Mouse (Mus musculus) lung, embryonic 14.5 days (tissue): ENCODE data around the gene Tmem229b. TPM values are rescaled to one million over a fixed set of nuclear protein-coding genes. Genes with fewer than 3 reads are reported as not detected.

ENCODE experiments used
- ATAC-seq: fragments of 200-750 bp; cut with Nextera tagmentation; 2 replicates; pipeline ENCODE4 v1.8.0; 2017; ENCODE audit warnings: mild to moderate bottlenecking, moderate TSS enrichment, moderate library complexity; ENCODE audit not compliant: insufficient read depth
- DNase-seq: peaks from one replicate; pipeline ENCODE4 v3.0.0-alpha.2; 2015
- H3K27ac ChIP-seq: fragments of 300-500 bp; sonication (generic); 2 replicates; pipeline ENCODE4 v1.5.1; 2014; ENCODE audit warnings: low read depth, mild to moderate bottlenecking, moderate library complexity
- H3K27me3 ChIP-seq: fragments of 300-500 bp; sonication (generic); 2 replicates; pipeline ENCODE4 v1.6.1; 2014; ENCODE audit warnings: low read length, control low read depth; ENCODE audit not compliant: insufficient read depth
- H3K36me3 ChIP-seq: fragments of 300-500 bp; sonication (generic); 2 replicates; pipeline ENCODE4 v1.6.1; 2014; ENCODE audit warnings: control low read depth; ENCODE audit not compliant: insufficient read depth
- H3K4me1 ChIP-seq: fragments of 300-500 bp; sonication (generic); 2 replicates; pipeline ENCODE4 v1.6.1; 2014; ENCODE audit warnings: antibody characterized with exemption, control low read depth; ENCODE audit not compliant: insufficient read depth
- H3K4me2 ChIP-seq: fragments of 300-500 bp; sonication (generic); 2 replicates; pipeline ENCODE4 v1.6.1; 2014; ENCODE audit warnings: mild to moderate bottlenecking
- H3K4me3 ChIP-seq: fragments of 300-500 bp; sonication (generic); 2 replicates; pipeline ENCODE4 v1.5.1; 2014; ENCODE audit warnings: low read depth, low read length
- H3K9ac ChIP-seq: fragments of 300-500 bp; sonication (generic); 2 replicates; pipeline ENCODE4 v1.6.1; 2014
- H3K9me3 ChIP-seq: fragments of 300-500 bp; sonication (generic); 2 replicates; pipeline ENCODE4 v1.6.1; 2016; ENCODE audit warnings: low read depth, low read length, control low read depth
- CTCF ChIP-seq: IDR thresholded peaks from 2 replicates; pipeline ENCODE4 v1.5.1; 2016; ENCODE audit warnings: antibody characterized with exemption, low read depth
- WGBS: fragments of 180-500 bp; shearing (Covaris S2); extraction: QIAGEN DNeasy Blood & Tissue Kit; methylation state at CpG from one replicate; pipeline ENCODE4 v1.1.7; 2014; 5-methylcytosine and 5-hydroxymethylcytosine counted together
- polyA plus RNA-seq: library from polyadenylated mRNA; unstranded; fragments of >200 nt; fragmentation: Nextera tagmentation; extraction: Ambion mirVana; gene quantifications from 2 replicates; pipeline ENCODE4 v1.2.1, GENCODE M21; 2014

The Tmem229b gene
- polyA plus RNA-seq, result 5.6 and 5.7 TPM in 2 replicates

DNA sequence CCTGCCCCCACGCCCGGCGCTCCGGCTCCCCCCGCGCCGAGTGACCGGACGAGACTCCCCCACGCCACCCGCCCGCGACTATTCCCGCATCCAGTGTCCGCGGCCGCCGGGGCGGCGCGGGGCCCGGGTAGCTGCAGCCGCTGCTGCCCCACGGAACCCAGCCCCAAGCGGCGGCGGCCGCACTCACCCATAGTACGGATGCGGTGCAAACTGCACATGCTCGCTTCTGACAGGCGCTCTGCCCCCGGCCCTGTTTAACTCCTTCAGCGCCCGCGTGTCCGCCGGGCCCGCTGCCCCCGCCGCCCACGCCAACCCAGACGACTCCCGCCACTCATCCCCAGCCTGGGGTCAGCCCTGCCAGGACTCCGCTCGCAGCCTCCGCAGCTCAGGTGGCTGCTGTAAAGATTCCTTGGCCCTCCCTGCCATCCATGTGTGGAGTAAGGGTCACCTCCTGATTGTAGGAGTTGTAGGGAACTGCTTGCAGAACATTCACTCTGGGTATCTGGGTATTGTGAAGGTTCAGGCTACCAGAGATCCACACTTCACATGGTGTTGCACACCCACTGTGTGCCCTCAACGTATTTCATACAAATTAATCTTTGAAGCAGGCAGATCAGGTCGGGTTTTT, at the start of gene Tmem229b:
Gene Tmem229b, minus strand, starts transcription at position 502 of the 628 bp plus-strand sequence.
- no peak for TF ChIP-seq CTCF
- DNase-seq, result peak; percentile 73
- no peaks in the 10 kb centered on the region for H3K4me1 ChIP-seq
- WGBS, result 2% methylated on average over 46 of the region's 49 CpGs
- ATAC-seq, result peak; percentile 88
- no peaks in the 10 kb centered on the region for H3K9me3 ChIP-seq
- H3K27me3 ChIP-seq, result 0 out of 2 replicates have a peak, but pooled peaks cover 4% of the 10 kb centered on the region
- peak within 1 kb of the TSS; percentile 93 for H3K4me3 ChIP-seq
- H3K9ac ChIP-seq, result peak within 1 kb of the TSS; percentile 70
- H3K27ac ChIP-seq, result no peak within 1 kb of the TSS
- H3K4me2 ChIP-seq, result peak within 1 kb of the TSS; percentile 90
- no peaks in the 10 kb centered on the region for H3K36me3 ChIP-seq

DNA sequence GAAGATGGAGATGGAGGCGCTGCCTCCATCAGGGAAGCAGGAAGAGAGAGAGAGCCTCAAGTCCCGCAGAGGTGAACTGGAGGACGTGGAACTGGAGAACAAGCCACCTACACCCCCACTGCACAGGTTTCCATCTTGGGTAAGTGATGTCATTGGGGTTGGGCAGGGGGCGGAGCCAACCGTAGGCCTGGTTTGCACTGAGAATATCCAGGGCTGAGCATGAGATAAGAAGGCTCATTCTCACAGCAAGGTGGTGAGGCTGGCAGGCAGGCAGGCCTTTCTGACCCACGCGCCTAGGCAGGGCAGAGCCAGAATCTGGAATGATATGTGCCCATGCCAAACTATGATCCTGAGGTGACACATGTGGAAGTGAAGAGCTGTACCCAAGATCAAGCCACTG, 47.8 kb upstream of the Tmem229b start:
- no peak for TF ChIP-seq CTCF
- Histone ChIP-seq H3K4me2 (no peak overlapping the region), H3K27ac (no peak overlapping the region), H3K9me3 (no peaks in the 10 kb centered on the region), H3K9ac (no peak overlapping the region), H3K27me3 (no peaks in the 10 kb centered on the region), H3K4me1 (no peaks in the 10 kb centered on the region), H3K36me3 (peaks cover 22% of the 10 kb centered on the region; the same call in 1 of the 2 replicates), H3K4me3 (no peak overlapping the region)
- WGBS, result 76% methylated on average over 7 of the region's 7 CpGs
- ATAC-seq, result no peak
- no peak for DNase-seq

DNA sequence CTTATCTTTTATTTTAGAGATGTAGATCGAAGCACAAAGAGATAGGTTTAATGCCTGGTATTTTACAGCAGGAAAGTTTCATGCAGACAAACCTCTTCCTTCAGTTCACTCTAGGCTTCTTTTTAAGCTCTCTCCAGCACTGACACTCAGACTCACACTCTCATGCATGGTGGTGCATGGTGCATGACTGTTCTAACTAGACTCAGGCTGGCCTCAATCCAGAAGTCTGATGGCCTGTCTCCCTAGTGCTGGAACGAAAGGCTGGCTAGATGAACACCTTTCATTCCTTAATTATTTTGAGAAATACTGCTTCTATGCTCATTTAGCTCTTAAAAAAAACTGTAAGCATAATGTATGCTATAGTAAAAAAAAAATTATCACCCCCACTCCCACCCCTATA, 44.6 kb upstream of the Tmem229b start:
- Histone ChIP-seq H3K4me3 (no peak overlapping the region), H3K9ac (no peak overlapping the region), H3K4me1 (no peaks in the 10 kb centered on the region), H3K27ac (no peak overlapping the region), H3K36me3 (peaks cover 29% of the 10 kb centered on the region; the same call in 1 of the 2 replicates), H3K9me3 (no peaks in the 10 kb centered on the region), H3K27me3 (no peaks in the 10 kb centered on the region), H3K4me2 (no peak overlapping the region)
- TF ChIP-seq CTCF, result no peak
- no peak for DNase-seq
- 88% methylated on average over 2 of the region's 2 CpGs for WGBS
- ATAC-seq, result no peak

DNA sequence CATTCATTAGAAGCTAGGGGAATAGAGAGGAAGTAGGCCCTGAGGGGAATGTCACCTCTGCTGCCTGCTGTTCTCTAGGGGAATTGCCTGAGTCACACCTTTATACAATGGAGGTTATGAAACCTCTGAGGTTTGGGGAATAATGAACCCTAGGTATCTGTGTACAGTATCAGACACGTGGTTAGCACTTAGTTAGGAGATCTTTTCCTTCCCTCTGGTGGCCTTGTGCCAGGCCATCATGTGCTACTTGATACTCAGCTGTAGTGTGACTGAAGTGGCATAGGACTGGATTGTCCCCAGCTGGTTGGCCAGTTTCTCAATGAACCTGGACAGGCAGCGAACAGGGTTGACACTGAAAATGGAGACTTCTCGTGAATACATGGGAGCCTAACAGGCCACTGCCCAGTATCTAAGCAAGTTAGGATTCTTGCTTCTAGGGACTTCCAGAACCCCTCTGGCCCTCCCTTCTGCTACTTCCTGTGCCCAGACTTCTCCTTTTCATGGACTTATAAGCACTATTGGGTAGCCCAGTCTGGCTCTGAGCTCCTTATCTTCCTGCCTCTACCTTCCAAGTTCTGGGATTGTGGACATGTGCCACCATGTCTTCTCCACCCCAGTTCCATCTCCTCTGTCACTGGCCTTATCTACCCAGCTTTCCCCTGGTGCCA, 43.3 kb upstream of the Tmem229b start:
- Histone ChIP-seq H3K36me3 (peaks cover 26% of the 10 kb centered on the region; the same call in 1 of the 2 replicates), H3K4me2 (no peak overlapping the region), H3K27me3 (no peaks in the 10 kb centered on the region), H3K9ac (no peak overlapping the region), H3K4me3 (no peak overlapping the region), H3K27ac (no peak overlapping the region), H3K4me1 (no peaks in the 10 kb centered on the region), H3K9me3 (no peaks in the 10 kb centered on the region)
- ATAC-seq (no peak), DNase-seq (no peak)
- TF ChIP-seq CTCF, result no peak
- 81% methylated on average over 3 of the region's 3 CpGs for WGBS

DNA sequence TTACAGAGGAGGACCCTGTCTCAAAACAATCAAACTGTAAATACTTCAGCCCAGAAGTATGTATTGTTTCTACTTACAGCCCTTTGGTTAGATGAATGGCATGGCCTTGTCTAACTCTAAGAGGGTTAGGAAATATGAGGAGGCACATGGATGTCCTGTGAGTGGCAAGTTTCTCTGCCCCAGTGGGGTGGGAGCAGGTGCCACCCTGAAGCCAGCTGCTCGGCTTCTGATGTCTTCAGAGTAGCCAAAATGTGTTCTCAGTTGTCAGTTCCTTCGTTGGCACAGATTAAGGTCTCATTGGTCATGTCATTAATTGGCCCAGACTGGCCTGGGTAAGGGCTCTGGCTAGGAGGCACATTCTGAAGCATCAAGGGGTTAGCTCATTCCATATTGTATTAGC, 42.4 kb upstream of the Tmem229b start:
- H3K36me3 ChIP-seq, result peaks cover 21% of the 10 kb centered on the region; the same call in 1 of the 2 replicates
- no peak overlapping the region for H3K4me2 ChIP-seq
- no peak for DNase-seq
- H3K4me3 ChIP-seq, result no peak overlapping the region
- no peaks in the 10 kb centered on the region for H3K27me3 ChIP-seq
- ATAC-seq, result no peak
- no peaks in the 10 kb centered on the region for H3K9me3 ChIP-seq
- H3K27ac ChIP-seq, result no peak overlapping the region
- H3K9ac ChIP-seq, result no peak overlapping the region
- H3K4me1 ChIP-seq, result no peaks in the 10 kb centered on the region
- TF ChIP-seq CTCF, result no peak
- WGBS, result 70% methylated on average over 2 of the region's 2 CpGs

DNA sequence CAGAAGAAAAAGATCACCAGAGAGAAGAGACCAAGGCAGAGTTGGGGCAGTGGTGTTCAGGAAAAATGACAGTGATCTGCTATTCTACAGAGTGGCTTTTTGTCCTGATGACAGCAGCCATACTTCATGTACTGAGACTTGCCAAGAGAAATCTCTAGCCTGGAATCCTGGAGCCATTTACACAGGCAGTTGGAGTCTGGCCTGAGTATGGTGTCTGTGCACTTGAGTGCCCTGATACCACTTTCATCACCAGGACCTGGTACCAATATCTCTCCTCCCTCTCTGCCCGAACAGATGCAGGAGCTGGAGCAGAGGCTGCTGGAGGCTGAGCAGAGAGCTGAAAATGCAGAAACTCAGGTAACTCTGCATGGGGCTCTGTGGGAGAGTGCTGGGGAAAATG, 41.5 kb upstream of the Tmem229b start:
- whole genome bisulfite sequencing, result 93% methylated on average over 1 of the region's 1 CpGs
- Histone ChIP-seq H3K27me3 (no peaks in the 10 kb centered on the region), H3K27ac (no peak overlapping the region), H3K9ac (no peak overlapping the region), H3K4me1 (no peaks in the 10 kb centered on the region), H3K36me3 (peaks cover 19% of the 10 kb centered on the region; the same call in 1 of the 2 replicates), H3K9me3 (no peaks in the 10 kb centered on the region), H3K4me3 (no peak overlapping the region), H3K4me2 (no peak overlapping the region)
- DNase-seq (no peak), ATAC-seq (no peak)
- TF ChIP-seq CTCF, result no peak

DNA sequence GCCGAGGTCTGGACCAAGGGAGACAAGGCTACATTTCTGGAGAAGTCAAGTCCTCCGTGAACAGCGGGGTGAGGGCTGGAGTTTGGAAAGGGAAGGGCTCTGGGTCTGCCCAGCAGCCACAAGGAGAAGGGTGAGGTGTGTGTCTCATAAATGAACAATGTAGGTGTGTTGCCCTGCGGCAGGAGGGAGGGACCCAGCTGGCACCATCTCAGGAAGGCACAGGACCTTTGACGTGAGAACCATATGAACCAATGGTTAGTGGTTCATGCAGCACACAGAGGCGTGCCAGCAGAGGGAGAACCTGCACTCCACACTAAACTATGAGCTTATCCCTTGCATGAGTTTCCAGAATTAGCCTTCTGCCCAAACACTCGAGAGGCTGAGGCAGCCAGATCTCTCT, 39.8 kb upstream of the Tmem229b start:
- Histone ChIP-seq H3K27ac (no peak overlapping the region), H3K9ac (no peak overlapping the region), H3K4me2 (no peak overlapping the region), H3K4me3 (no peak overlapping the region), H3K27me3 (no peaks in the 10 kb centered on the region), H3K4me1 (no peaks in the 10 kb centered on the region), H3K36me3 (0 out of 2 replicates have a peak, but pooled peaks cover 15% of the 10 kb centered on the region), H3K9me3 (no peaks in the 10 kb centered on the region)
- TF ChIP-seq CTCF, result no peak
- 84% methylated on average over 7 of the region's 7 CpGs for WGBS
- DNase-seq (no peak), ATAC-seq (no peak)
